Mouse (Mus musculus) heart, postnatal 25 days (tissue): ENCODE measurements around the gene Glipr2. TPM values are rescaled to one million over a fixed set of nuclear protein-coding genes. Genes with fewer than 3 reads are reported as not detected.

Experiments
- DNase-seq: peaks from one replicate; pipeline ENCODE4 v3.0.0; 2022; ENCODE audit warnings: low spot score
- intact Hi-C: fragments of 180-260 bp; cut with DNase I; formaldehyde crosslinking; loops from one replicate; pipeline ENCODE4 v1.15.1; 2025
- total RNA-seq, 2 experiments: library from RNA; stranded (reverse); gene quantifications; 2 replicates each; pipeline ENCODE4 v1.2.3; 2021

Gene Glipr2
- total RNA-seq, 2 experiments from 2014 or later = 3.6 to 4.3 TPM

GRCm38 (mm10) chr4:43993072-43993471 is 35.9 kb downstream of the Glipr2 start:
- DNase-seq = no peak
- intact Hi-C loops = no loop called here

DNA sequence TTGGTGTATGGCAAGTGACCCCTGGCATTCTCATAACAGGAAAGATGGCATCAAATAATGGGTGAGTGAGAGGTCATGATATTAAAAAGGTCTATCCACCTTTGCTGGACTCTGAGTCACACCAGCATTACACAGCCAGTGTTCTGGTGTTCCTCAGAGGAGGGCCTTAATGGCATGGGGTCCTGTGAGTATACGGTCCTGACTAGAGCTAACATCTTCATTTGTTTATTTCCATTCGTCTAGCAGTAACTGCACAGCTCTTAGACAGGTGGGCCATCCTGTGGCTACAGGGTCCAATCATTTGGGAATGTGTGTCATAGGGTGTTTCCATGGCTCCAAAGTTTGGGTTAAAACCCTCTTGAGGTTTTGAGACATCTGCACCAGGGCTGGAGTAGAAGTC is 37.1 kb downstream of the Glipr2 start:
- no peak for DNase-seq
- intact Hi-C loops = no loop called here

GRCm38 (mm10) chr4:44003622-44004021 is 46.4 kb downstream of the Glipr2 start:
- intact Hi-C loops = no loop called here
- DNase-seq = no peak

DNA sequence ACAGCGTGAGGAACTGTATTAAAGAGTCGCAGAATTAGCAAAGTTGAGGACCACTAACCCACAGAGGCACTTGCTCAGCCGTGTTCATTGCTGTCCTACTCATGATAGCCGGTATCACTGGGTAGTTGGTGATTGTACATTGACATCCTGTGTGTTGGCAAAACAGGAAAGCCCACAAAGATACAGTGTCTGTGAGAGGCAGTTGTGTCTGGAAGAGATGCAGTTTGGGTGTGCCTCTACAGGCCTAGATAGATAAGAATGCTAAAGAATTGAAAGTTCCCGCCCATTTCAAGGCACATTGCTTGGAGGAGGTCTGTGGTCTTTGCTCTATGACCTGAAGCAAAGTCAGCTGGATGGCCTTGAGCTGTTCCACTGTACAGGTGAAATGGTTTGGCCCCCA is 46.9 kb downstream of the Glipr2 start, which contains the start of gene Clta:
Clta (plus strand) TSS at position 327 of the 400 bp plus-strand sequence.
- no peak for DNase-seq
- intact Hi-C loops = no loop called here

- DNase-seq = no peak
- intact Hi-C loops = no loop called here
These were observed 47.6 kb downstream of the Glipr2 start for GRCm38 (mm10) chr4:44004623-44005409.

- intact Hi-C loops = no loop called here
- no peak for DNase-seq
These were observed 53.0 kb downstream of the Glipr2 start for GRCm38 (mm10) chr4:44010176-44010575.

DNA sequence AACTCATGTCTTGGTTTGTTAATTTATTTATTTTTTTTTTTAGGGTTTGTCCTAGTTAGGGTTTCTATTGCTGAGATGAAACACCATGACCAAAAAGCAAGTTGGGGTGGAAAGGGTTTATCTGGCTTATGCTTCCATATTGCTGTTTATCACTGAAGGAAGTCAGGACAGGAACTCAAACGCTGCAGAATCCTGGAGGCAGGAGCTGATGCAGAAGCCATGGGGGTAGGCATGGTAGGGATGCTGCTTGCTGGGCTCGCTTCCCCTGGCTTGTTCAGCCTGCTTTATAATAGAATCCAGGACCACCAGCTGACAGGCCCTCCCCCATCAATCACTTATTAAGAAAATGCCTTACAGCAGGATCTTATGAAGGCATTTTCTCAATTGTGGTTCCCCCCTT is 53.7 kb downstream of the Glipr2 start:
- intact Hi-C loops = no loop called here
- no peak for DNase-seq

DNA sequence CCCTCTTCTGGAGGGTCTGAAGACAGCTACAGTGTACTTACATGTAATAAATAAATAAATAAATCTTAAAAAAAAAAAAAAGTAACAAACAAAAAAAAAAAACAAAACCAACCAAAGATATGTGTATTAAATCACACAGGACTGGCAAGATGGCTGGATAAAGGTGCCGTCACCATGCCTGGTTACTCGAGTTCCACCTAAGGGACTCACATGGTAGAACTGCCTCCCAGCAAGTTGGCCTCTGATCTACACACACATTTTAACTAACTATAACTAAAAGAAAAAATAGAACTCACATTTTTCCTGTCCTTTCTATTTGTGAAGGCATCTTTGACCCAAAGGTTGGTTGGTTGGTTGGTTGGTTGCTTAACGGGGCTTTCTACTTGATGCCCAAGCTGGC is 54.6 kb downstream of the Glipr2 start:
- DNase-seq = no peak
- intact Hi-C loops = no loop called here

- DNase-seq = peak; percentile 93
- intact Hi-C loops = no loop called here
These were observed 55.5 kb downstream of the Glipr2 start for GRCm38 (mm10) chr4:44012376-44013367.

- intact Hi-C loops = no loop called here
- no peak for DNase-seq
These were observed 56.3 kb downstream of the Glipr2 start for GRCm38 (mm10) chr4:44013391-44014070.

GRCm38 (mm10) chr4:44016071-44016470 is 58.9 kb downstream of the Glipr2 start:
- intact Hi-C loops = no loop called here
- DNase-seq = no peak

- intact Hi-C loops = no loop called here
- no peak for DNase-seq
These were observed 59.6 kb downstream of the Glipr2 start for GRCm38 (mm10) chr4:44016791-44017190.

DNA sequence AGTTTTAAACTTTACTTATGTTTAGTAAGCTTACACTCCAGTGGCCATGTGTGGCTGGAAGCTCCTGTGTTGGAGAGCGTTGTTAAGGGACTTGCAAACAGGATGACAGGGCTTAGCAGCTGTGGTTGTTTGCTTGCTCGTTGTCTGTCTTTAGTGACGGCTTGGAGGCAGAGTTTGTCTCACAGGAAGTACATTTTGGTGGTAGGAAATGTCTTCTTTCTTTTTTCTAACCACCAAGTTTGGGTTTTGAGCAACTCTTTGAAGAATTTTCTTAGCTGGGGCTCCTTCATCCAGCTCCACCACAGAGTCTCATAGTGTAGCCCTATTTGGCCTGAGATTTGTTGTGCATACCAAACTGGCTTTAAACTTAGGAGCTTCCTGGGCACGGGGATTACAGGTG is 65.1 kb downstream of the Glipr2 start:
- no peak for DNase-seq
- intact Hi-C loops = no loop called here

GRCm38 (mm10) chr4:44022766-44023165 is 65.6 kb downstream of the Glipr2 start:
- DNase-seq = no peak
- intact Hi-C loops = no loop called here

DNA sequence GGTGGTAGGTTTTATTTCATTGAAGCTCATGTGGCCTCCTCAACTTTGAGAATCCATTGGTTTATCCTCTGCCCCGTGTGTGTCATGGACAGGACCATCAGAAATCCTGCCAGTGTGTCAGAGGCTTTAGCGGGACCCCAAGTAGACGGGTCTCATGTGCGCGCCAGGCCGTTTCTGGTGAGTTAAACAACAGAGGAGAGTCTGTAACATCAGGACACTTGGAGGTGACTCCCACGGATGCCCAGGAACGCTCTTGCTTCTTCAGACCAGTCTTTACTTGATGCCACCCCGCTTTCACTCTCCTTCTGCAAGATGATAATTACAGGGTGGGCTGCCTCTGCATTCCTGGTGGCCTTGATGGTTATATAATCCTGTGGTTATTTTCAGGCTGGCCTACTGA is 66.5 kb downstream of the Glipr2 start:
- DNase-seq = no peak
- intact Hi-C loops = no loop called here

DNA sequence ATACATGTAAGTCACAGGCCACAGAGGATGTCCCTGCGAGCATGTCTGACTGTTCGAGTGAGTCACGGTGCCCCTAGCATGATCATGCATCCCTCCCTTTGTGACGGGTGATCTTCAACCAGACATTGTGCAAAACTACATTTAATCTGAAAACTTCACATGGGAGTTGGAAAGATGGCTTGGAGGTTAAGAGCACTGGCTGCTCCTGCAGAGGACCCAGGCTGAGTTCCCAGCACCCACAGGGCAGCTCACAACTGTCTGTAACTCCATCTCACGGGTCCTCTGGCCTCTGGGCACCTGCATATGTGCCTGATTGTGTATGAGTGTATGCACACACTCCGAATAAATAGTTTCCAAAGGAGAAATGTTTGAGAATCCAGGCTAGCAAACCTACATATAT is 67.0 kb downstream of the Glipr2 start:
- intact Hi-C loops = no loop called here

DNA sequence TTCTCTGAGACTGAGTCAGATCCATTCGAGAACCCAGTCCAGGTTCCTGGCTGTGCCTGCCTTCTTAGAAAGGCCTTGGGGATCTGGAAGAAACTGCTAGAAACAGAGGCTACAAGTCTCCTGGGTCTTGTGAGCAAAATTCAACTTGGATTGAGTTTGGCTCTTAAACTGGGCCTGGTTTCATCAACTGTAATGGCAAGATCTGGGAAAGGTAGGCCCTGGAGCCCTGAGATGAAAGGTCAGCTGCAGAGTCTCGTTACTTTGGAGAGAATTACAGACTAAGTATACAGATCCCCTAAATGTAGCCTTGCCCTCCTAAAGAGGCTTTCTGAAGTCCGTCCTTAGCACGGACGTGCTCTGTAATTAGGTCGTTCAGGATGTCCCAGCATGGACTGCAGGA is 68.4 kb downstream of the Glipr2 start:
- no peak for DNase-seq
- intact Hi-C loops = no loop called here

More for the DNA sequence above, 67.0 kb downstream of the Glipr2 start:
- no peak for DNase-seq
